Comparison of ENCODE assay signal across 36 mouse cellular contexts in the genomic region with DNA sequence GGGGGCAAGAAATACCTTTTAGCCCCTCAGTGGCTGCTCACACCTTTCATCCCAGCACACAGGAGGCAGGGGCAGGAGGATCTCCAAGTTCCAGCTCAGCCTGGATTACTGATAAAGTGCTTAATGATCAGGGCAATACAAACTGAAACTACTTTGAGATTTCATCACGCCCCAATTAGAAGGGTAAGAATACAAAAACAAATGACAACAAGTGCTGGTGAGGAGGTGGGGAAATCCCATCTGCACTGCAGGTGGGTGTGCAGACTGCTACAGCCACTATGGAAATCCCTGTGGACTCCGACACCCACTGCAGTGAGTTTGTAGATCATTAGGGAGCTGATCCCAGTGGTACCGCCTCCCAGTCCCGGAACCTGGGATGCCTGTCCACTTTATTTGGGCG. TPM values are rescaled to one million over a fixed set of nuclear protein-coding genes. Genes with fewer than 3 reads are reported as not detected.
"Had no signal": no experiment of that assay in that cellular context is flagged by ENCODE, and none has a peak within 500 bp of the region (broad histone marks: within the 10 kb centered on the region; RNA-seq: fewer than 3 reads in every experiment).

No protein-coding gene starts in this region.

- H3K9ac ChIP-seq: heart, embryonic 13.5 days; heart, embryonic 15.5 days; hindbrain, embryonic 13.5 days; hindbrain, embryonic 15.5 days; kidney, embryonic 15.5 days; limb, embryonic 12.5 days; liver, embryonic 13.5 days; liver, embryonic 15.5 days; liver, postnatal 0 days had no signal

- H3K4me1 ChIP-seq: hindbrain, embryonic 13.5 days; hindbrain, embryonic 15.5 days had no signal

- H3K4me2 ChIP-seq: heart, embryonic 11.5 days; heart, embryonic 13.5 days; heart, embryonic 15.5 days; hindbrain, embryonic 13.5 days; hindbrain, embryonic 15.5 days; kidney, embryonic 15.5 days; limb, embryonic 12.5 days; liver, embryonic 11.5 days; liver, embryonic 13.5 days; liver, embryonic 15.5 days had no signal

- DNase-seq: gastrocnemius, postnatal 10 days; gastrocnemius, postnatal 25 days; heart, adult 11 months; heart, adult 2 months; heart, postnatal 14 days; heart, postnatal 36 days; kidney, adult 11 months; kidney, adult 2 months; kidney, adult 9 months; kidney, postnatal 14 days; kidney, postnatal 36 days; liver; liver, embryonic 13.5 days; liver, postnatal 0 days had no signal

- H3K9me3 ChIP-seq: heart, embryonic 13.5 days; heart, embryonic 15.5 days; hindbrain, embryonic 13.5 days; hindbrain, embryonic 15.5 days; kidney, embryonic 15.5 days; limb, embryonic 10.5 days; limb, embryonic 12.5 days; liver, embryonic 13.5 days; liver, embryonic 15.5 days had no signal

- H3K27me3 ChIP-seq: heart, embryonic 13.5 days; heart, embryonic 15.5 days; hindbrain, embryonic 13.5 days; hindbrain, embryonic 15.5 days; kidney, embryonic 15.5 days; limb, embryonic 12.5 days; liver, embryonic 13.5 days; liver, embryonic 15.5 days had no signal

- H3K27ac ChIP-seq: heart, adult 2 months; heart, embryonic 13.5 days; heart, embryonic 15.5 days; hindbrain, embryonic 13.5 days; hindbrain, embryonic 15.5 days; hindbrain, postnatal 0 days; kidney, embryonic 15.5 days; kidney, postnatal 0 days; layer of hippocampus, adult 2 months; left cerebral cortex, adult 2 months; limb, embryonic 10.5 days; liver, embryonic 13.5 days; liver, embryonic 15.5 days had no signal

- H3K4me3 ChIP-seq: heart, adult 2 months; heart, embryonic 13.5 days; heart, embryonic 15.5 days; hindbrain, embryonic 13.5 days; hindbrain, embryonic 15.5 days; kidney, embryonic 15.5 days; layer of hippocampus, adult 2 months; left cerebral cortex, adult 2 months; limb, embryonic 10.5 days; limb, embryonic 12.5 days; liver, embryonic 13.5 days; liver, embryonic 15.5 days had no signal

RNA-seq across cellular contexts. Expression of gene Gm20379, which starts 1.5 kb away (rescaled TPM):
- total RNA-seq: gastrocnemius, adult 18-20 months; gastrocnemius, postnatal 10 days; gastrocnemius, postnatal 25 days; heart, adult 2 months; heart, postnatal 14 days; heart, postnatal 36 days; hematopoietic stem cell, adult 5-6 weeks; hindbrain, postnatal 0 days; layer of hippocampus, adult 2 months; layer of hippocampus, postnatal 10 days; layer of hippocampus, postnatal 25 days; left cerebral cortex, adult 2 months; left cerebral cortex, postnatal 14 days; left cerebral cortex, postnatal 36 days had no signal
- polyA plus RNA-seq: gonadal fat pad, adult 2 months; heart, adult 2 months; kidney, adult 2 months; large intestine, adult 2 months had no signal
